Mouse (Mus musculus): ENCODE measurements around the gene Axin1. TPM values are rescaled to one million over a fixed set of nuclear protein-coding genes. Genes with fewer than 3 reads are reported as not detected.

Axin1 gene
- total and polyA plus RNA-seq, 2 experiments from 2014 or later: 11.2 to 51.3 TPM

GRCm38 (mm10) chr17:26201998-26202397 lies 63.5 kb downstream of the Axin1 start:
- Histone ChIP-seq H3K27ac (no peak overlapping the region), H3K9me3 (ENCODE audit: low read length) (no peaks in the 10 kb centered on the region), H3K4me2 (ENCODE audit: low read depth, low read length) (peak overlapping the region; percentile 89; the same call in 1 of the 2 replicates), H3K36me3 (ENCODE audit: insufficient read depth, low read length) (0 out of 2 replicates have a peak, but pooled peaks cover 14% of the 10 kb centered on the region), H3K4me3 (ENCODE audit: low read length) (0 out of 2 replicates have a peak overlapping the region, but pooled peaks have one; percentile 66), H3K4me1 (ENCODE audit: insufficient read depth, low read length) (peaks cover 3% of the 10 kb centered on the region; the same call in 1 of the 2 replicates), H3K27me3 (ENCODE audit: insufficient read depth, low read length) (peaks cover 3% of the 10 kb centered on the region; the same call in 1 of the 2 replicates), H3K9ac (replicated peaks; ENCODE audit: low read length) (no peak overlapping the region)
- ATAC-seq (no peak), DNase-seq (ENCODE audit: low spot score) (no peak)
- TF ChIP-seq CTCF (IDR thresholded peaks at IDR 0.05; ENCODE audit: low read depth): no peak

DNA sequence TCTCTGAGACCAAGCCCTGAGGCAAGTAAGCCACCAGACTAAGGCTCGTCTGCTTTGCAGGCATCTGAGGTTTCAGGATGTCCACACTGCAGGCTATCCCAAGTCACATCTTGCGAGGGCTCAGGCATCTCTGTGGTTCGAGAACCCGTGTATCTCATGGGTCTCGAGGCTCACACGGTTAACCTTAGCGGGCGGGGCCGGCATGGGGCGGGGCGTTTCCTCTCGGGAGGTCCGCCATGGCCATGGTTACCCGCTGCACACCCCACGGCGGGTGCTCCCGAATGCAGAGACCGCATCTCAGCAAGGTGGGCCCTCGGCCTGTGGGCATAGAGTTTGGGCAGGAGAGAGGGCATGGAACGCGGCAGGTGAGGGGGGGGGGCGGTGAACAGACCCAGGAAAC lies 64.2 kb downstream of the Axin1 start, which contains the start of gene Rgs11:
Rgs11 (plus strand) TSS at position 215 of the 400 bp plus-strand sequence.
- Histone ChIP-seq H3K27ac (no peak within 1 kb of the TSS), H3K27me3 (ENCODE audit: insufficient read depth, low read length) (peaks cover 3% of the 10 kb centered on the region; the same call in 1 of the 2 replicates), H3K4me1 (ENCODE audit: insufficient read depth, low read length) (peaks cover 3% of the 10 kb centered on the region; the same call in 1 of the 2 replicates), H3K4me2 (ENCODE audit: low read depth, low read length) (peak within 1 kb of the TSS; percentile 96), H3K36me3 (ENCODE audit: insufficient read depth, low read length) (0 out of 2 replicates have a peak, but pooled peaks cover 7% of the 10 kb centered on the region), H3K9me3 (ENCODE audit: low read length) (no peaks in the 10 kb centered on the region), H3K4me3 (ENCODE audit: low read length) (peak within 1 kb of the TSS; percentile 66), H3K9ac (replicated peaks; ENCODE audit: low read length) (peak within 1 kb of the TSS; percentile 46; the same call in 1 of the 2 replicates)
- peak; percentile 10; the same call in 1 of the 2 replicates for ATAC-seq
- 2% methylated on average over 22 of the region's 22 CpGs for WGBS
- DNase-seq (ENCODE audit: low spot score): no peak
- TF ChIP-seq CTCF (IDR thresholded peaks at IDR 0.05; ENCODE audit: low read depth): no peak

DNA sequence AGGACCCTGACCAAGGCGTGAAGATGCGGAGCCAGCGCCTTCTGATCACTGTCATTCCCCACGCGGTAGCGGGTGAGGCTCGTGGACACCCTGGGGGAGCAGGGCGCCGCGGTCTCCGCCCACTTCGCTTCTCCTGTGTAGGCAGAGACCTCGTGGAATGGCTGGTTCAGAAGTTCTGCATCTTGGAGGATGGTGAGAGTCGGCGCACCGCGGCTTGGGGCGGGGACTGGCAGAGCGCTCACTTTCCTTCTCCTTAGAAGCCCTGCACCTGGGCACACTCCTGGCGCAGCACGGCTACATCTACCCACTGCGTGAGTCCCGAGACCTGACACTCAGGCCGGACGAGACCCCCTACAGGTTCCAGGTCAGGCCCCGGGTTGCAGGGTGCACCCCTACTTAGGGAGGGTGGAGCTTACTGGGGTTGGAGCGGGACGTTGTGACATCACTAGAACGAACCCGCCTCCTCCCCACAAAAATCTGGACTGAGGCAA lies 64.9 kb downstream of the Axin1 start:
- ATAC-seq: peak; percentile 25
- Histone ChIP-seq H3K27ac (no peak overlapping the region), H3K36me3 (ENCODE audit: insufficient read depth, low read length) (0 out of 2 replicates have a peak, but pooled peaks cover 3% of the 10 kb centered on the region), H3K4me2 (ENCODE audit: low read depth, low read length) (peak overlapping the region; percentile 96), H3K4me1 (ENCODE audit: insufficient read depth, low read length) (peaks cover 3% of the 10 kb centered on the region; the same call in 1 of the 2 replicates), H3K27me3 (ENCODE audit: insufficient read depth, low read length) (peaks cover 3% of the 10 kb centered on the region; the same call in 1 of the 2 replicates), H3K9ac (replicated peaks; ENCODE audit: low read length) (peak overlapping the region; percentile 46; the same call in 1 of the 2 replicates), H3K9me3 (ENCODE audit: low read length) (no peaks in the 10 kb centered on the region), H3K4me3 (ENCODE audit: low read length) (peak overlapping the region; percentile 48)
- WGBS: 2% methylated on average over 30 of the region's 30 CpGs
- peak; percentile 36 for DNase-seq (ENCODE audit: low spot score)
- no peak for TF ChIP-seq CTCF (IDR thresholded peaks at IDR 0.05; ENCODE audit: low read depth)

DNA sequence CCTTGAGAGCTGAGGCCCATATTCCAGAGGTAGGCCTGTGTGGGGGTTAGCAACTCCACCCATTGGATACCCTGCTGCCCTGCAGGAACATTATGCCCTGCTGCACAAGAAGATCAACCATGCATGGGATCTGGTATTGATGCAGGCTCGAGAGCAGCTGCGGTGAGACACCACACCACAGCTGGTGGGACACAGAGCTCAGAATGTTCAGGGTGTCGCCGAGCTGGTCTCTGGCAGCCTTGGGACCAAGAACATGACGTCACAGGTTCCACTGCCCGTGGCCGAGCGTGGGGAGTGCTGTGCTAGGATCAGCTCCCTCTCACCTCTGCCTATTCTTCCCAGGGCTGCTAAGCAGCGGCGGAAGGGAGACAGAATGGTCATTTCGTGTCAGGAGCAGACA lies 66.3 kb downstream of the Axin1 start:
- Histone ChIP-seq H3K9me3 (ENCODE audit: low read length) (no peaks in the 10 kb centered on the region), H3K9ac (replicated peaks; ENCODE audit: low read length) (no peak overlapping the region), H3K4me2 (ENCODE audit: low read depth, low read length) (no peak overlapping the region), H3K4me3 (ENCODE audit: low read length) (no peak overlapping the region), H3K27me3 (ENCODE audit: insufficient read depth, low read length) (peaks cover 3% of the 10 kb centered on the region; the same call in 1 of the 2 replicates), H3K36me3 (ENCODE audit: insufficient read depth, low read length) (no peaks in the 10 kb centered on the region), H3K4me1 (ENCODE audit: insufficient read depth, low read length) (peaks cover 3% of the 10 kb centered on the region; the same call in 1 of the 2 replicates), H3K27ac (no peak overlapping the region)
- whole genome bisulfite sequencing: 30% methylated on average over 11 of the region's 11 CpGs
- ATAC-seq (no peak), DNase-seq (ENCODE audit: low spot score) (no peak)
- no peak for TF ChIP-seq CTCF (IDR thresholded peaks at IDR 0.05; ENCODE audit: low read depth)

GRCm38 (mm10) chr17:26206392-26206791 lies 67.9 kb downstream of the Axin1 start:
- H3K9me3 ChIP-seq (ENCODE audit: low read length): no peaks in the 10 kb centered on the region
- 57% methylated on average over 1 of the region's 1 CpGs for WGBS
- no peak for ATAC-seq
- no peak for DNase-seq (ENCODE audit: low spot score)
- no peak overlapping the region for H3K4me3 ChIP-seq (ENCODE audit: low read length)
- peaks cover 3% of the 10 kb centered on the region; the same call in 1 of the 2 replicates for H3K4me1 ChIP-seq (ENCODE audit: insufficient read depth, low read length)
- peaks cover 3% of the 10 kb centered on the region; the same call in 1 of the 2 replicates for H3K27me3 ChIP-seq (ENCODE audit: insufficient read depth, low read length)
- H3K4me2 ChIP-seq (ENCODE audit: low read depth, low read length): no peak overlapping the region
- no peak overlapping the region for H3K27ac ChIP-seq
- no peak for TF ChIP-seq CTCF (IDR thresholded peaks at IDR 0.05; ENCODE audit: low read depth)
- no peaks in the 10 kb centered on the region for H3K36me3 ChIP-seq (ENCODE audit: insufficient read depth, low read length)
- H3K9ac ChIP-seq (replicated peaks; ENCODE audit: low read length): no peak overlapping the region

- Histone ChIP-seq H3K9me3 (ENCODE audit: low read length) (no peaks in the 10 kb centered on the region), H3K27ac (no peak within 1 kb of the TSS), H3K27me3 (ENCODE audit: insufficient read depth, low read length) (peaks cover 3% of the 10 kb centered on the region; the same call in 1 of the 2 replicates), H3K4me3 (ENCODE audit: low read length) (no peak within 1 kb of the TSS), H3K36me3 (ENCODE audit: insufficient read depth, low read length) (no peaks in the 10 kb centered on the region), H3K4me2 (ENCODE audit: low read depth, low read length) (no peak within 1 kb of the TSS), H3K9ac (replicated peaks; ENCODE audit: low read length) (no peak within 1 kb of the TSS), H3K4me1 (ENCODE audit: insufficient read depth, low read length) (no peaks in the 10 kb centered on the region)
- ATAC-seq: no peak
- no peak for DNase-seq (ENCODE audit: low spot score)
- no peak for TF ChIP-seq CTCF (IDR thresholded peaks at IDR 0.05; ENCODE audit: low read depth)
- WGBS: 90% methylated on average over 12 of the region's 12 CpGs
These were observed 69.2 kb downstream of the Axin1 start, which contains the start of gene Arhgdig for GRCm38 (mm10) chr17:26207686-26208085. Gene Arhgdig, minus strand, starts transcription at chr17:26207786.

DNA sequence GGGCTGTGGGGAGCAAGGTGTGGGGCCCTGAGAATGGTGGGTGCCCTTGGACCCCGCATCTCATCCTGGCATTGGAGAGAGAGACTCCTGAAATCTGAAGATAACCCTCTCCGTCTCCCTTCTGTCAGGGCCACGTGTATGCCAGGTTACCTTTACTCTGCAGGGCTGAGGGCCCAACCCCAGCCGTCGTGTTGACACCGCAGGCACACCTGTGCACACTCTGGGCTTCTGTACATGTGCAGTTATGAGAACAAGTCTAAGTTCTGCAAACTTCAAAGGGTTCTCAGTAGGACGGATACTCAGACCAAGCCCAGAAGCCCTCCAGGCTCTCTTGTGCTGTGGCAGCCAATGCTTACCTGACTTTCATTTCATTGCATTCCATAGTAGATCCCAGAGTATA lies 73.8 kb downstream of the Axin1 start:
- H3K9ac ChIP-seq (replicated peaks; ENCODE audit: low read length): no peak overlapping the region
- WGBS: 91% methylated on average over 7 of the region's 7 CpGs
- no peaks in the 10 kb centered on the region for H3K4me1 ChIP-seq (ENCODE audit: insufficient read depth, low read length)
- DNase-seq (ENCODE audit: low spot score) (no peak), ATAC-seq (no peak)
- no peak overlapping the region for H3K4me3 ChIP-seq (ENCODE audit: low read length)
- H3K27me3 ChIP-seq (ENCODE audit: insufficient read depth, low read length): no peaks in the 10 kb centered on the region
- TF ChIP-seq CTCF (IDR thresholded peaks at IDR 0.05; ENCODE audit: low read depth): no peak
- H3K9me3 ChIP-seq (ENCODE audit: low read length): no peaks in the 10 kb centered on the region
- peaks cover 11% of the 10 kb centered on the region; the same call in 1 of the 2 replicates for H3K36me3 ChIP-seq (ENCODE audit: insufficient read depth, low read length)
- no peak overlapping the region for H3K4me2 ChIP-seq (ENCODE audit: low read depth, low read length)
- H3K27ac ChIP-seq: no peak overlapping the region

All from hindbrain, postnatal 0 days (tissue).